Mouse (Mus musculus): ENCODE data around the gene Npas3.

DNA sequence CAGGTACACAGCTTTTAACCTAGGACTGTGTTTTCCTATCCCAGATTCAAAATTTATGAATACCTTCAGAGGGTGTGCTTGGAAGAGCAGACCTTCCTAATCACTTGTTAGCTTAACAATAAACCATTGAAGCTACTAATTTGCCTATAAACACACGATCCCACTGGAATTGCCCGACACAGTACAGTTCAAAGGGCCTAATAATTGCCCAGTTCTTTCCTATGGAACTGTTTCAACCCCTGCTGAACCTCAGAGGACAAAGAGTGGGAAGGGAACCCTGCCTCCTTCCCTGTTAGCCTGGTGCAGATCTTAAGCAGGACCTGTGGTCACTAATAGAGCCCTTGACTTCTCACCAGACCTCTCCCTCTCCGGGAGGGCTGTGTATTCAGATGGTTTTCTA lies 429.7 kb downstream of the Npas3 start:
- no peak for TF ChIP-seq CEBPB (IDR thresholded peaks at IDR 0.05; ENCODE audit: insufficient read depth, poor library complexity, severe bottlenecking)
- no peak for TF ChIP-seq MAX (IDR thresholded peaks at IDR 0.05; ENCODE audit: low read depth)
- no peak for TF ChIP-seq POLR2AphosphoS2 (IDR thresholded peaks at IDR 0.05; ENCODE audit: insufficient read length, low read depth)
- no peak for TF ChIP-seq POLR2A (IDR thresholded peaks at IDR 0.05; ENCODE audit: insufficient read length, low read depth)
- no peak for TF ChIP-seq USF1 (IDR thresholded peaks at IDR 0.05; ENCODE audit: low read depth)
- TF ChIP-seq TCF12 (IDR thresholded peaks at IDR 0.05; ENCODE audit: insufficient read depth, poor library complexity, severe bottlenecking) = no peak
- TF ChIP-seq E2F4 (IDR thresholded peaks at IDR 0.05; ENCODE audit: insufficient read depth) = no peak
- no peak for TF ChIP-seq MYOG (IDR thresholded peaks at IDR 0.05; ENCODE audit: control insufficient read depth in 1 of 3, insufficient read depth in 1 of 3, insufficient read length in 2 of 3, low read depth in 2 of 3)
- no peak for TF ChIP-seq TCF3 (IDR thresholded peaks at IDR 0.05; ENCODE audit: insufficient read length, low read depth)
- no peak for TF ChIP-seq MYOD1 (IDR thresholded peaks at IDR 0.05; ENCODE audit: control insufficient read depth in 1 of 3, insufficient read length in 2 of 3, low read depth in 2 of 3)
- no peak for TF ChIP-seq SRF (IDR thresholded peaks at IDR 0.05; ENCODE audit: control insufficient read depth, insufficient read length, low read depth)
